Mouse (Mus musculus) small intestine, adult 2 months (tissue): ENCODE data around the gene Kcnk3. TPM values are rescaled to one million over a fixed set of nuclear protein-coding genes. Genes with fewer than 3 reads are reported as not detected.

Source experiments
- H3K27ac ChIP-seq: fragments of 200-500 bp; 2 replicates; pipeline ENCODE4 v1.5.1; 2012; ENCODE audit warnings: low read depth, low read length, control low read depth, inconsistent platforms; ENCODE audit not compliant: insufficient read depth
- H3K27me3 ChIP-seq: fragments of 200-500 bp; 2 replicates; pipeline ENCODE4 v1.6.1; 2012; ENCODE audit warnings: mild to moderate bottlenecking, moderate library complexity, low read length, inconsistent platforms; ENCODE audit not compliant: control insufficient read depth, insufficient read depth
- H3K36me3 ChIP-seq: fragments of 200-500 bp; 2 replicates; pipeline ENCODE4 v1.6.1; 2012; ENCODE audit warnings: mild to moderate bottlenecking, low read length, control low read depth, inconsistent platforms; ENCODE audit not compliant: control insufficient read depth, insufficient read depth
- H3K4me1 ChIP-seq: fragments of 200-500 bp; 2 replicates; pipeline ENCODE4 v1.6.1; 2012; ENCODE audit warnings: low read length, inconsistent platforms, mixed read lengths; ENCODE audit not compliant: control insufficient read depth, insufficient read depth, insufficient read length
- H3K4me3 ChIP-seq: fragments of 200-500 bp; 2 replicates; pipeline ENCODE4 v1.5.1; 2012; ENCODE audit warnings: low read depth, mild to moderate bottlenecking, control low read depth, inconsistent platforms, low read length, moderate library complexity
- CTCF ChIP-seq: fragments of 200-500 bp; IDR thresholded peaks from 2 replicates; pipeline ENCODE4 v1.5.1; 2012; ENCODE audit warnings: low read depth, mild to moderate bottlenecking, control low read depth, inconsistent platforms, low read length, moderate library complexity, mixed read lengths; ENCODE audit not compliant: insufficient replicate concordance, insufficient read length; ENCODE audit errors: extremely low read depth
- POLR2A ChIP-seq: fragments of 200-500 bp; IDR thresholded peaks from 2 replicates; pipeline ENCODE4 v1.6.1; 2012; ENCODE audit warnings: low read depth, mild to moderate bottlenecking, control low read depth, inconsistent platforms, low read length, moderate library complexity
- whole genome bisulfite sequencing: fragments of 180-500 bp; shearing (Covaris S2); methylation state at CpG from one replicate; pipeline ENCODE4 v1.1.7; 2018; 5-methylcytosine and 5-hydroxymethylcytosine counted together
- polyA plus RNA-seq: library from polyadenylated mRNA; depleted of rRNA; stranded (reverse); fragments of >200 nt; gene quantifications from 2 replicates; pipeline ENCODE4 v1.2.3, GENCODE M21; 2012

Gene Kcnk3
- polyA plus RNA-seq, 1 experiment = 15.9 TPM

- H3K4me3 ChIP-seq = peak overlapping the region; percentile 58
- 1% methylated on average over 70 of the region's 70 CpGs for WGBS
- peaks cover 13% of the 10 kb centered on the region for H3K27me3 ChIP-seq
- no peak overlapping the region for H3K27ac ChIP-seq
- H3K36me3 ChIP-seq = no peaks in the 10 kb centered on the region
- TF ChIP-seq POLR2A (no peak), CTCF (no peak)
- peaks cover 5% of the 10 kb centered on the region for H3K4me1 ChIP-seq
Measured at GRCm38 (mm10) chr5:30588301-30588968, 465 bp downstream of the Kcnk3 start.

GRCm38 (mm10) chr5:30589069-30589468 is 1.1 kb downstream of the Kcnk3 start:
- no peaks in the 10 kb centered on the region for H3K36me3 ChIP-seq
- H3K27ac ChIP-seq = no peak overlapping the region
- H3K4me3 ChIP-seq = peak overlapping the region; percentile 58
- WGBS = 36% methylated on average over 4 of the region's 4 CpGs
- H3K27me3 ChIP-seq = peaks cover 13% of the 10 kb centered on the region
- H3K4me1 ChIP-seq = peaks cover 5% of the 10 kb centered on the region
- TF ChIP-seq CTCF (no peak), POLR2A (no peak)

DNA sequence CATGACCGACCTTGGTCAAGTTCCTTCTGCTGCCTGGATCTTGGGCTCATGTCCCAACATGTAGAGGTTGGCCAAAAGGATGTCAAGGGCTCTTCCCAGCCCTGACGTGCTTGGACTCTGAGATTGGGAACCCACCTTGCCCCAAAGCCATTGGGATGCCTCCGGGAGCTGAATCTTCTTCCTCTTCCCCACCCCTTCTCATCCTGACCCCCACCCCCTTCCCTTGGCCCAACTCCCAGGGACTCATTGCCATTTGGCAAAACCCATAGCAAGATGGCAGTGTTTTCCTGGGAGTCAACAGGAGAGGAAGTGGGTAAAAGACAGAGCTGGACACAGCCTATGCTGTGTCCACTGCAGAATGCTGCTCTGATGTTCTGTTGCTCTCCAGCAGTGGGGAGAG is 1.6 kb downstream of the Kcnk3 start:
- Histone ChIP-seq H3K36me3 (no peaks in the 10 kb centered on the region), H3K4me3 (no peak overlapping the region), H3K27me3 (peaks cover 13% of the 10 kb centered on the region), H3K4me1 (peaks cover 7% of the 10 kb centered on the region), H3K27ac (no peak overlapping the region)
- 68% methylated on average over 3 of the region's 3 CpGs for WGBS
- no peak for TF ChIP-seq POLR2A
- TF ChIP-seq CTCF = no peak

- Histone ChIP-seq H3K36me3 (no peaks in the 10 kb centered on the region), H3K4me3 (no peak overlapping the region), H3K27ac (no peak overlapping the region), H3K4me1 (peaks cover 7% of the 10 kb centered on the region), H3K27me3 (peaks cover 13% of the 10 kb centered on the region)
- no peak for TF ChIP-seq CTCF
- TF ChIP-seq POLR2A = no peak
- WGBS = 65% methylated on average over 5 of the region's 5 CpGs
Measured at GRCm38 (mm10) chr5:30590231-30590630, 2.3 kb downstream of the Kcnk3 start.

GRCm38 (mm10) chr5:30591205-30591731 is 3.3 kb downstream of the Kcnk3 start:
- peaks cover 13% of the 10 kb centered on the region for H3K27me3 ChIP-seq
- WGBS = 62% methylated on average over 5 of the region's 5 CpGs
- H3K4me1 ChIP-seq = peaks cover 7% of the 10 kb centered on the region
- no peaks in the 10 kb centered on the region for H3K36me3 ChIP-seq
- TF ChIP-seq CTCF = no peak
- TF ChIP-seq POLR2A = no peak
- H3K4me3 ChIP-seq = no peak overlapping the region
- H3K27ac ChIP-seq = no peak overlapping the region

GRCm38 (mm10) chr5:30591786-30592185 is 3.8 kb downstream of the Kcnk3 start:
- TF ChIP-seq CTCF (no peak), POLR2A (no peak)
- Histone ChIP-seq H3K4me1 (peaks cover 7% of the 10 kb centered on the region), H3K27me3 (peaks cover 13% of the 10 kb centered on the region), H3K27ac (no peak overlapping the region), H3K4me3 (no peak overlapping the region), H3K36me3 (no peaks in the 10 kb centered on the region)
- 79% methylated on average over 8 of the region's 8 CpGs for WGBS

- TF ChIP-seq POLR2A (no peak), CTCF (no peak)
- Histone ChIP-seq H3K27ac (no peak overlapping the region), H3K27me3 (peaks cover 13% of the 10 kb centered on the region), H3K4me3 (no peak overlapping the region), H3K36me3 (no peaks in the 10 kb centered on the region), H3K4me1 (peaks cover 7% of the 10 kb centered on the region)
- WGBS = 70% methylated on average over 11 of the region's 11 CpGs
Measured at GRCm38 (mm10) chr5:30592279-30592980, 4.5 kb downstream of the Kcnk3 start.
